Mouse (Mus musculus) cerebellum, adult 11 months (tissue): ENCODE data around the gene Tox2.

Source experiments
- DNase-seq: peaks from one replicate; pipeline ENCODE4 v3.0.0; 2022

Tox2 gene

DNA sequence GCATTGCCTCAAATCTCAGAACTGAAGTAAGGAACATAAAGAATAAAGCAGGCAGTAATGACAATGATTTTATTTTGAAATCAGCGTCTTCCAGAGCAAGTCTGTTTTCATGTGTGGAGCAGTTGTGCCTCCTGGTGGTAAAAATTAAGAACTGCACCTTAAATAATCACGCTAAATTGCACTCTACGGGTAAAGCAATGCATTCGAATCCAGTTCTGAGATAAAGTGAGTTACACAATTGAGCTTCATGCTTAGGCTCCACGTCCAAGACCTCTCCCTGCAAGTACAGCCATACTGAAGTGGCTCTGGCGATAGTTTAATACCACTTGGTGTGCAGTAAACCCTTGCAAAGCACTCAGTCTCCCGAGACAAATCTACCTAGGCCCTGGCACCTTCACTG is 127.8 kb downstream of the Tox2 start:
- DNase-seq = no peak

GRCm38 (mm10) chr2:163331423-163331822 is 128.5 kb downstream of the Tox2 start:
- no peak for DNase-seq

GRCm38 (mm10) chr2:163332368-163333055 is 129.6 kb downstream of the Tox2 start:
- DNase-seq = no peak

GRCm38 (mm10) chr2:163340263-163340662 is 137.3 kb downstream of the Tox2 start:
- peak; percentile 16 for DNase-seq

DNA sequence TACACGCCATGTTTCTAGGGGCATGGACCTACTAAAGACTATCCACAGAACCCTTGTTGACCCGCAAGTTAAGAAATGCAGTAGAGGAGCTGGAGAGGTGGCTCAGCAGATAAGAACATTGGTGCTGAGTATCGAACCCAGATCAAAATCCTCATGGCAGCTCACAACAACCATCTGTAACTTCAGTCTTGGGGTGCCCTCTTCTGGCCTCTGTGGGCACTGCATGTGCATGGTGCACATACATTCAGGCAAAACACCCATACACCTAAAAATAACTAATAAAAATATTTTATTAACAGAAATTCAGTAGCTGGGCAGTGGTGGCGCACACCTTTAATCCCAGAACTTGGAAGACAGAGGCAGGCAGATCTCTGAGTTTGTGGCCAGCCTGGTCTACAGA is 140.7 kb downstream of the Tox2 start:
- no peak for DNase-seq

- no peak for DNase-seq
These were observed 142.2 kb downstream of the Tox2 start for GRCm38 (mm10) chr2:163344976-163345660.

DNA sequence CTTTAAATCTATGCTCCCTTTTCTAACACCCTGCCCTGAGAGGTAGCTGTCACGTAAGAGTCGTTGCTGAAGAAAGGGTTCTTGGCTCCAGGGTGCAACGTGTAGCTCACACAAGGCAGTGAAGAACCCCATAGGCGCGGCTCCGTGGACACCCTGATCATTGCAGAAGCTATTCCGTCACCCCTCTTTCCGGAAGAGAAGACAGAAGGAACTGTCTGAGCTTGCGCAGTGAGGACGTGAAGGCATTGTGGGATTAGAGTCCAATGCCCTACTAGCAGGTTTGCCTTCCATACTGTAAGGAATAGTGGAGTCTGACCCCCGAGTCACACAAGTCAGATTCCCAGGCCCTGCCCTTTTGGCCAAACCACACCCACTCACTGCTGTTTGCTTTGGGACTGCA is 143.6 kb downstream of the Tox2 start:
- DNase-seq = no peak

DNA sequence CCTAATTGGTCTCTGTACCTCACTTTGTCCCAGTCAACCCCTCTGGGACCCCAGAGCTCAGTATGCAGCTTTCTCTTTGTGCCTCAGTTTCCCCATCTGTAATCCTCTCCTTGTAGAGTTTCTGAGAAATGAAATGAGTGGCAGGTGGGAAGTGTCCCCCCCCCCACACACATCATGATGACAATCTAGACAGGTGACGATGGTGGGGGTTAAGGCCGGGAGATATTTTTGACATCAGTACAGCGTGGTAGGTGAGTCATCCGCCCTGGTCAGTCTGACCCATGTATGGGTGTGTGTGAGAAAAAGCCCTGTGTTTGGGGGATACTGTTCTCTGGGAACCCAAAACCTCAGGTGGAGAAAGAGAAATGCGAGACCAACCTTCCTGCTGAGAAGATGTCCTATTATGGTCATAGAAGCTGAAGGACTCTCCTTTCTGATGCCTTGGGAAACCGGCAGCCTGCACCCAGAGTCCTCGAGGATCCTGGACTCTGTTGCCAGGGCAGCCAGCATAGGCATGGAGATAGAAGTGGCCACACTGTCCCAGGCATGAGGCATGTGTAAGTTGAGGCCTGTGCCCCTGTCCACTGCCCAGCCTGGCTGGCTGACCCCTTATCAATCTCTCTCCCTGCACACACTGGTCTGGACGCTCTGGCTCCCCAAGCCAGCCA is 144.7 kb downstream of the Tox2 start:
- no peak for DNase-seq

- no peak for DNase-seq
These were observed 145.8 kb downstream of the Tox2 start for GRCm38 (mm10) chr2:163348677-163349076.

GRCm38 (mm10) chr2:163349411-163349810 is 146.5 kb downstream of the Tox2 start:
- DNase-seq = no peak

DNA sequence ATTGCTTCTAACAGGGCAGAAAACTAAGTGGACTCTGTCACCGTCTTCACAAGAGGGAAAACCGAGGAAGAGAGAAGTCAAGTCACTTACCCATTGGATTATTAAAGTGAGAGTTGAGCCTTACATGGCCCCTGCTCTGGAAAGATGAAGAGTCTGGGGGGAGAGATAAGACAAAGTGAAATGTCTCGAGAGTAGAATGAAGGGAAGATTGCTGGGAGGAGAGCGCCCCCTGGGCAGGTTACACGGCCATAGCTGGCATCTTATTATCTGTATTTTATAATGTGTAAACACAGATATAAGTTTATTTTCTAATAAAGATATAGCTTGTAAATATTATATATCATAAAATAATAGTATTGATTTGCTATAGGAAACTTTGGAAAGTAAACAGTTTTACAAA is 147.5 kb downstream of the Tox2 start:
- no peak for DNase-seq

DNA sequence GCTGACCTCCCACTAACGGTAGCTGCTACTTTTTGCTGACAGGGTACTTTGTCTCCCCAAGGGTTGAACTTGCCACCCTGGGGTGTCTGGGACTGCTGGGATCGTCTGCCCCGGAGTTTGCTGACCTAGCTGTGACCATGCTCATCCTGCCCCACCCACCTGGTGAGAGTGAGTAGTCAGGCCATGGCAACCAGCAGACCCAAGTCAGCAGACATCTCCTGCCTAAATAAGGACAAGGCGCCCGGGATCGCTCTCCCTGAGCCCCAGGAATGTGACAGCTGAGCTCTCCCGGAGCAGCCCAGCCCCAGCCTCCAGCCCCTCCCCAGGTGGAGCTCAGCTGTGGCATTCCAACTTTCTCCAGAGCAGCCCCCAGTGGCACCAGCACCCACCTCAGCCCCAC is 150.8 kb downstream of the Tox2 start:
- DNase-seq = no peak

GRCm38 (mm10) chr2:163355666-163356065 is 152.7 kb downstream of the Tox2 start:
- no peak for DNase-seq

GRCm38 (mm10) chr2:163356113-163356840 is 153.4 kb downstream of the Tox2 start:
- no peak for DNase-seq

GRCm38 (mm10) chr2:163358662-163359061 is 155.7 kb downstream of the Tox2 start:
- DNase-seq = no peak

- DNase-seq = no peak
These were observed 156.3 kb downstream of the Tox2 start for GRCm38 (mm10) chr2:163359253-163359652.

- no peak for DNase-seq
These were observed 158.1 kb downstream of the Tox2 start for GRCm38 (mm10) chr2:163360858-163361623.

DNA sequence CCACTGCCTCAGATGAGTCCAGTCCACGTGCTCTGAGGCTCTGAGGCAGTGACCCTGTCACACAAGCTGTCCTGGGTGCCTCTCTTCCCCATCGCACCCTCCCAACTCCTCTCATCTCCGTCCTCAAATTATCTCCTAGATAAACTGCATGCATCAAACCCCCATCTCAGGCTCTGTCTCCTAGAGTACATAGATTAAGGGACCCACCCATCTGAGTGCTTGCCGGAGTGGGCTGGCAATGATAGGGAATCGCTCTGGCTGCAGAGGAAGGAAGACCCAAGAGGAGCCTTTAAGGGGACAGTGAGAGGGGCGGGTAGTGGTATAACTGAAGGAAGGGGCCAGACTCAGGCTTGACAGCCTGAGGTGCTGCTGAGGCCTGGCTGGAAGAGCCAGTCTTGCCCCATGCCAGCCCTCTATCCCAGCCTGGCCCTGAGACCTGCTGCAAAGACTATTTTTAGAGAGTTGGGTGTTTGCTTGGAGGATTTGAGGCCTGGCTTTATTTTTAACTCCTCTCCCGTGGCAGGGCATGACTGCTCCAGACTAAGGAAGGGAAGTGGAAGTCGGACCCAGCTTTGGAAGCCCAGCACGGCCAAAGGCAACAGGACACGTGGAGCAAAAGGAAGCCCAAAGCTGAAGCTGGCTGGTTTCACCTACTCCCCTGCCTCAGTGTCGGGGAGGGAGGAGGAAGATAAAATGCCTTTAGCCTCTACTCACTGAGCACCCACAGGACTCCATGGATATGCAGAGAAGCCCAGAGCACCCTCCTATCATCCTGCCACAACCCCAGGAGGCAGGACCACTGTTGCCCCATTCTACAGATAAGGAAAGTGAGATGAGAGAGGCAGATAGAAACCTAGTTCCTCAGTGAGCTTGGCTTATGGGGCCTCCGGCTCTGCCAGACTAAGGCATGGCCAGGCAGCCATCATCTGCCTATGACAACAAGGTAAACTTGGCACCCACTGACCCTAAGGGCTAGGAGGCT is 160.3 kb downstream of the Tox2 start:
- DNase-seq = no peak

- no peak for DNase-seq
These were observed 162.0 kb downstream of the Tox2 start for GRCm38 (mm10) chr2:163364785-163365541.

- no peak for DNase-seq
These were observed 167.2 kb downstream of the Tox2 start for GRCm38 (mm10) chr2:163370175-163370574.

GRCm38 (mm10) chr2:163372627-163373026 is 169.7 kb downstream of the Tox2 start:
- no peak for DNase-seq
